Mouse (Mus musculus) bone marrow macrophage, adult 2 months (primary cell): ENCODE measurements around the gene Hfe2.

Experiments used
- CTCF ChIP-seq: IDR thresholded peaks from 2 replicates; pipeline ENCODE4 v1.5.1; 2012; ENCODE audit warnings: low read depth, mild to moderate bottlenecking, low read length, moderate library complexity
- POLR2A ChIP-seq: IDR thresholded peaks from 2 replicates; pipeline ENCODE4 v1.6.1; 2012; ENCODE audit warnings: mild to moderate bottlenecking, low read depth, low read length, borderline replicate concordance

- TF ChIP-seq POLR2A (no peak), CTCF (peak; percentile 73)
These were observed 22.5 kb downstream of the Hfe2 start for GRCm38 (mm10) chr3:96547389-96547960.
